ENCODE assay signal across 8 mouse cellular contexts in genomic region chr2:91060544-91061355, GRCm38 (mm10). TPM values are rescaled to one million over a fixed set of nuclear protein-coding genes. Genes with fewer than 3 reads are reported as not detected.
A peak's percentile ranks its signal among the peaks of the same experiment; 100 is the strongest.
DNase-seq lines count a peak whose midpoint lies in the region; ATAC-seq and TF ChIP-seq lines count a peak whose summit lies in the region.

No protein-coding gene starts in this region.

- ATAC-seq in forebrain, postnatal 0 days: peak; percentile 77
- ATAC-seq in intestine, embryonic 16.5 days: peak; percentile 43

- H3K9ac ChIP-seq in forebrain, postnatal 0 days: no peak overlapping the region
- H3K9ac ChIP-seq in intestine, embryonic 16.5 days (ENCODE audit: low read depth, low read length): no peak overlapping the region
- H3K9ac ChIP-seq in liver, adult 2 months (ENCODE audit: low read depth, low read length): no peak overlapping the region

- no peaks in the 10 kb centered on the region for H3K79me2 ChIP-seq in liver, adult 2 months (ENCODE audit: control insufficient read depth, insufficient read depth, low read length)

- peak; percentile 62 for DNase-seq in gastrocnemius, postnatal 10 days
- no peak for DNase-seq in gastrocnemius, postnatal 25 days
- DNase-seq in R1 (ENCODE audit: low read depth, low spot score): peak; percentile 82
- peak; percentile 74 for DNase-seq in forebrain, postnatal 0 days
- DNase-seq in liver, adult 2 months (ENCODE audit: extremely low read depth, low read depth, low spot score): no peak
- DNase-seq in urinary bladder, postnatal 4 days (ENCODE audit: low spot score in 2 of 2): no peak

- H3K27me3 ChIP-seq in forebrain, postnatal 0 days (ENCODE audit: insufficient read depth, low read length): no peaks in the 10 kb centered on the region
- no peaks in the 10 kb centered on the region for H3K27me3 ChIP-seq in intestine, embryonic 16.5 days (replicated peaks; ENCODE audit: control insufficient read depth, insufficient read depth, low read length)
- no peaks in the 10 kb centered on the region for H3K27me3 ChIP-seq in liver, adult 2 months (ENCODE audit: control insufficient read depth, insufficient read depth, low read length)

- no peak overlapping the region for H3K27ac ChIP-seq in forebrain, postnatal 0 days (ENCODE audit: low read depth, low read length)
- H3K27ac ChIP-seq in intestine, embryonic 16.5 days (ENCODE audit: low read length): no peak overlapping the region
- no peak overlapping the region for H3K27ac ChIP-seq in liver, adult 2 months (replicated peaks; ENCODE audit: insufficient read depth, low read depth, low read length)
- no peak overlapping the region for H3K27ac ChIP-seq in olfactory bulb, adult 2 months (ENCODE audit: insufficient read depth, low read depth, low read length)

- peak; percentile 88 for TF ChIP-seq CTCF in forebrain, postnatal 0 days (IDR thresholded peaks at IDR 0.05; ENCODE audit: low read depth)
- TF ChIP-seq CTCF in liver, adult 2 months (IDR thresholded peaks at IDR 0.05; ENCODE audit: low read depth, low read length): peak; percentile 55; the same call in 1 of the 2 replicates
- peak; percentile 37; the same call in 1 of the 2 replicates for TF ChIP-seq CTCF in olfactory bulb, adult 2 months (IDR thresholded peaks at IDR 0.05; ENCODE audit: insufficient read depth, low read depth, low read length)

- no peaks in the 10 kb centered on the region for H3K9me3 ChIP-seq in forebrain, postnatal 0 days (ENCODE audit: low read length)
- H3K9me3 ChIP-seq in intestine, embryonic 16.5 days (ENCODE audit: control insufficient read depth, low read length): no peaks in the 10 kb centered on the region

- H3K36me3 ChIP-seq in forebrain, postnatal 0 days (ENCODE audit: insufficient read depth): peaks cover 78% of the 10 kb centered on the region
- H3K36me3 ChIP-seq in intestine, embryonic 16.5 days (ENCODE audit: control insufficient read depth, insufficient read depth, low read length): peaks cover 39% of the 10 kb centered on the region
- H3K36me3 ChIP-seq in liver, adult 2 months (ENCODE audit: control insufficient read depth, insufficient read depth, low read length): peaks cover 27% of the 10 kb centered on the region

- no peak for TF ChIP-seq POLR2A in liver, adult 2 months (IDR thresholded peaks at IDR 0.05; ENCODE audit: extremely low read depth, insufficient read depth, low read length)
- no peak for TF ChIP-seq POLR2A in olfactory bulb, adult 2 months (IDR thresholded peaks at IDR 0.05; ENCODE audit: insufficient read depth, low read depth, low read length)

- no peak overlapping the region for H3K4me3 ChIP-seq in forebrain, postnatal 0 days (ENCODE audit: low read depth, low read length)
- no peak overlapping the region for H3K4me3 ChIP-seq in intestine, embryonic 16.5 days (ENCODE audit: low read length)
- H3K4me3 ChIP-seq in liver, adult 2 months (ENCODE audit: insufficient read depth, low read depth, low read length): no peak overlapping the region
- no peak overlapping the region for H3K4me3 ChIP-seq in olfactory bulb, adult 2 months (ENCODE audit: insufficient read depth, low read depth, low read length)

- no peak overlapping the region for H3K4me2 ChIP-seq in forebrain, postnatal 0 days (ENCODE audit: low read depth)
- H3K4me2 ChIP-seq in intestine, embryonic 16.5 days (ENCODE audit: low read depth, low read length): no peak overlapping the region

- no peaks in the 10 kb centered on the region for H3K4me1 ChIP-seq in forebrain, postnatal 0 days (ENCODE audit: insufficient read depth)
- H3K4me1 ChIP-seq in intestine, embryonic 16.5 days (ENCODE audit: control insufficient read depth, insufficient read depth, low read length): peaks cover 5% of the 10 kb centered on the region; the same call in 1 of the 2 replicates
- no peaks in the 10 kb centered on the region for H3K4me1 ChIP-seq in liver, adult 2 months (ENCODE audit: control insufficient read depth, insufficient read depth, low read length)
- peaks cover 7% of the 10 kb centered on the region for H3K4me1 ChIP-seq in olfactory bulb, adult 2 months (ENCODE audit: control insufficient read depth, insufficient read depth, low read length)

- 79% methylated on average over 10 of the region's 10 CpGs for WGBS in forebrain, postnatal 0 days
- WGBS in intestine, embryonic 16.5 days: 77% methylated on average over 10 of the region's 10 CpGs
- WGBS in liver, adult 2 months: 84% methylated on average over 10 of the region's 10 CpGs
- WGBS in olfactory bulb, adult 2 months: 74% methylated on average over 10 of the region's 10 CpGs

RNA-seq across cellular contexts. Expression of gene Psmc3, which starts 6.9 kb away (rescaled TPM):
- 100 to 1,000 TPM; 336 to 337 TPM for total RNA-seq in gastrocnemius, postnatal 10 days (2021)
- total RNA-seq in gastrocnemius, postnatal 25 days (2021): 100 to 1,000 TPM; 223 to 225 TPM
- total RNA-seq in forebrain, postnatal 0 days (2014; rRNA removed): 184 and 255 TPM in 2 replicates
- polyA plus RNA-seq in forebrain, postnatal 0 days (2015; fragmentation: Nextera tagmentation; extraction: Ambion mirVana): 242 and 253 TPM in 2 replicates
- 238 and 252 TPM in 2 replicates for polyA plus RNA-seq in intestine, embryonic 16.5 days (2015; fragmentation: Nextera tagmentation; extraction: Ambion mirVana)
- total RNA-seq in liver, adult 2 months (2014; rRNA removed): 147 and 190 TPM in 2 replicates
- polyA plus RNA-seq in liver, adult 2 months (2012; rRNA removed): 69.4 and 71.4 TPM in 2 replicates
- polyA plus RNA-seq in olfactory bulb, adult 2 months (2012; ENCODE audit: insufficient read depth, insufficient read length, low replicate concordance, missing spikeins): not detected in 2 replicates

RNA-seq across cellular contexts. Expression of gene Slc39a13, which starts 9.5 kb away (rescaled TPM):
- 10 to 100 TPM; 27.8 to 40.8 TPM for total RNA-seq in gastrocnemius, postnatal 10 days (2021)
- total RNA-seq in gastrocnemius, postnatal 25 days (2021): 10 to 100 TPM; 21.8 to 22.5 TPM
- 25.5 and 26.8 TPM in 2 replicates for total RNA-seq in forebrain, postnatal 0 days (2014; rRNA removed)
- polyA plus RNA-seq in forebrain, postnatal 0 days (2015; fragmentation: Nextera tagmentation; extraction: Ambion mirVana): 19.7 and 22.3 TPM in 2 replicates
- polyA plus RNA-seq in intestine, embryonic 16.5 days (2015; fragmentation: Nextera tagmentation; extraction: Ambion mirVana): 30.2 and 32.3 TPM in 2 replicates
- 4.3 and 6.8 TPM in 2 replicates for total RNA-seq in liver, adult 2 months (2014; rRNA removed)
- polyA plus RNA-seq in liver, adult 2 months (2012; rRNA removed): 13.1 and 17.5 TPM in 2 replicates
- polyA plus RNA-seq in olfactory bulb, adult 2 months (2012; ENCODE audit: insufficient read depth, insufficient read length, low replicate concordance, missing spikeins): not detected in 2 replicates

RNA-seq across cellular contexts. Expression of gene Spi1, which starts 21.4 kb away (rescaled TPM):
- 1 to 10 TPM; 3.2 to 6.4 TPM for total RNA-seq in gastrocnemius, postnatal 10 days (2021)
- 1 to 10 TPM in 1 of 2 experiments, under 1 TPM in 1; 0.95 to 1.6 TPM for total RNA-seq in gastrocnemius, postnatal 25 days (2021)
- 2.2 and 3.9 TPM in 2 replicates for total RNA-seq in forebrain, postnatal 0 days (2014; rRNA removed)
- polyA plus RNA-seq in forebrain, postnatal 0 days (2015; fragmentation: Nextera tagmentation; extraction: Ambion mirVana): 4.7 and 5.1 TPM in 2 replicates
- polyA plus RNA-seq in intestine, embryonic 16.5 days (2015; fragmentation: Nextera tagmentation; extraction: Ambion mirVana): 4.2 and 6.1 TPM in 2 replicates
- total RNA-seq in liver, adult 2 months (2014; rRNA removed): 3.7 and 4.8 TPM in 2 replicates
- polyA plus RNA-seq in liver, adult 2 months (2012; rRNA removed): 9.5 and 16.5 TPM in 2 replicates
- polyA plus RNA-seq in olfactory bulb, adult 2 months (2012; ENCODE audit: insufficient read depth, insufficient read length, low replicate concordance, missing spikeins): not detected in 2 replicates

RNA-seq across cellular contexts. Expression of gene Rapsn, which starts 25.3 kb away (rescaled TPM):
- total RNA-seq in gastrocnemius, postnatal 10 days (2021): 10 to 100 TPM; 32.5 to 32.8 TPM
- total RNA-seq in gastrocnemius, postnatal 25 days (2021): 10 to 100 TPM; 23.1 to 26.0 TPM
- total RNA-seq in forebrain, postnatal 0 days (2014; rRNA removed): 0.38 and 1.2 TPM in 2 replicates
- polyA plus RNA-seq in forebrain, postnatal 0 days (2015; fragmentation: Nextera tagmentation; extraction: Ambion mirVana): 0.93 and 1.1 TPM in 2 replicates
- polyA plus RNA-seq in intestine, embryonic 16.5 days (2015; fragmentation: Nextera tagmentation; extraction: Ambion mirVana): 0.72 and 0.94 TPM in 2 replicates
- 0.07 TPM in 1 of 2 replicates, not detected in the other for total RNA-seq in liver, adult 2 months (2014; rRNA removed)
- 0.09 TPM in 1 of 2 replicates, not detected in the other for polyA plus RNA-seq in liver, adult 2 months (2012; rRNA removed)
- polyA plus RNA-seq in olfactory bulb, adult 2 months (2012; ENCODE audit: insufficient read depth, insufficient read length, low replicate concordance, missing spikeins): not detected in 2 replicates

RNA-seq across cellular contexts. Expression of gene Mybpc3, which starts 57.2 kb away (rescaled TPM):
- under 1 TPM; 0.12 to 0.20 TPM for total RNA-seq in gastrocnemius, postnatal 10 days (2021)
- not detected for total RNA-seq in gastrocnemius, postnatal 25 days (2021)
- total RNA-seq in forebrain, postnatal 0 days (2014; rRNA removed): 0.38 TPM in 1 of 2 replicates, not detected in the other
- 0.04 TPM in 1 of 2 replicates, not detected in the other for polyA plus RNA-seq in forebrain, postnatal 0 days (2015; fragmentation: Nextera tagmentation; extraction: Ambion mirVana)
- polyA plus RNA-seq in intestine, embryonic 16.5 days (2015; fragmentation: Nextera tagmentation; extraction: Ambion mirVana): 0.06 TPM in 1 of 2 replicates, not detected in the other
- 0.07 TPM in 1 of 2 replicates, not detected in the other for total RNA-seq in liver, adult 2 months (2014; rRNA removed)
- polyA plus RNA-seq in liver, adult 2 months (2012; rRNA removed): 0.01 and 0.04 TPM in 2 replicates
- not detected in 2 replicates for polyA plus RNA-seq in olfactory bulb, adult 2 months (2012; ENCODE audit: insufficient read depth, insufficient read length, low replicate concordance, missing spikeins)

Comparison
In these comparisons a context has a peak if more than half of its experiments do, and no peak if none do; other contexts are left out.
1. DNase-seq: peak in gastrocnemius, postnatal 10 days (single experiment), R1 (single experiment) and forebrain, postnatal 0 days (single experiment); none in gastrocnemius, postnatal 25 days (single experiment), liver, adult 2 months (single experiment) and urinary bladder, postnatal 4 days (0 of 2).
2. CTCF ChIP-seq: peak in every context shown above with its lines; median percentile 88 in forebrain, postnatal 0 days; 55 in liver, adult 2 months; 37 in olfactory bulb, adult 2 months.